Mouse (Mus musculus) bone marrow macrophage, adult 2 months (primary cell): ENCODE measurements around the gene Stk38.

Experiments used
- CTCF ChIP-seq: IDR thresholded peaks from 2 replicates; pipeline ENCODE4 v1.5.1; 2012; ENCODE audit warnings: low read depth, mild to moderate bottlenecking, low read length, moderate library complexity
- POLR2A ChIP-seq: IDR thresholded peaks from 2 replicates; pipeline ENCODE4 v1.6.1; 2012; ENCODE audit warnings: mild to moderate bottlenecking, low read depth, low read length, borderline replicate concordance

- TF ChIP-seq POLR2A, result no peak
- no peak for TF ChIP-seq CTCF
Measured at GRCm38 (mm10) chr17:28967021-28967610, 40.7 kb downstream of the Stk38 start.
